Mouse (Mus musculus): Measurements from ENCODE around the gene Ajm1.
"Not testable (repeated sequence)": the region's sequence is repeated elsewhere in the genome, so short reads cannot be mapped to it uniquely, and the experiment has no call there.

Ajm1 gene

GRCm38 (mm10) chr2:25568473-25569019, 13.0 kb downstream of the Ajm1 start:
- DNase-seq (ENCODE audit: extremely low spot score, low read depth, low spot score) = no peak

- DNase-seq (ENCODE audit: extremely low spot score, low read depth, low spot score) = no peak
Observed at GRCm38 (mm10) chr2:25566558-25566957, 15.0 kb downstream of the Ajm1 start.

- no peak for DNase-seq (ENCODE audit: extremely low spot score, low read depth, low spot score)
Observed at GRCm38 (mm10) chr2:25565741-25566140, 15.8 kb downstream of the Ajm1 start.

- no peak for DNase-seq (ENCODE audit: extremely low spot score, low read depth, low spot score)
Observed at GRCm38 (mm10) chr2:25561946-25562345, 19.6 kb downstream of the Ajm1 start.

- no peak for DNase-seq (ENCODE audit: extremely low spot score, low read depth, low spot score)
Observed at GRCm38 (mm10) chr2:25560551-25560950, 21.0 kb downstream of the Ajm1 start.

GRCm38 (mm10) chr2:25558774-25559173, 22.8 kb downstream of the Ajm1 start:
- no peak for DNase-seq (ENCODE audit: extremely low spot score, low read depth, low spot score)

- DNase-seq (ENCODE audit: extremely low spot score, low read depth, low spot score) = no peak
Observed at GRCm38 (mm10) chr2:25557964-25558360, 23.6 kb downstream of the Ajm1 start.

GRCm38 (mm10) chr2:25557221-25557963, 24.2 kb downstream of the Ajm1 start, which contains the start of gene Edf1:
TSS of gene Edf1 (plus strand) at chr2:25557847.
- DNase-seq (ENCODE audit: extremely low spot score, low read depth, low spot score) = peak; percentile 49

- DNase-seq (ENCODE audit: extremely low spot score, low read depth, low spot score) = no peak
Observed at GRCm38 (mm10) chr2:25556296-25556695, 25.3 kb downstream of the Ajm1 start.

GRCm38 (mm10) chr2:25555479-25555878, 26.1 kb downstream of the Ajm1 start:
- not testable (repeated sequence) for DNase-seq (ENCODE audit: extremely low spot score, low read depth, low spot score)

- not testable (repeated sequence) for DNase-seq (ENCODE audit: extremely low spot score, low read depth, low spot score)
Observed at GRCm38 (mm10) chr2:25553171-25553786, 28.3 kb downstream of the Ajm1 start.

GRCm38 (mm10) chr2:25551186-25551585, 30.4 kb downstream of the Ajm1 start:
- no peak for DNase-seq (ENCODE audit: extremely low spot score, low read depth, low spot score)

GRCm38 (mm10) chr2:25549021-25549991, 32.3 kb downstream of the Ajm1 start:
- no peak for DNase-seq (ENCODE audit: extremely low spot score, low read depth, low spot score)

GRCm38 (mm10) chr2:25546811-25547491, 34.6 kb downstream of the Ajm1 start, which contains the start of gene Traf2:
TSS of gene Traf2 (minus strand) at chr2:25546940.
- DNase-seq (ENCODE audit: extremely low spot score, low read depth, low spot score) = peak; percentile 96

- DNase-seq (ENCODE audit: extremely low spot score, low read depth, low spot score) = no peak
Observed at GRCm38 (mm10) chr2:25545996-25546810, 35.4 kb downstream of the Ajm1 start.

- DNase-seq (ENCODE audit: extremely low spot score, low read depth, low spot score) = no peak
Observed at GRCm38 (mm10) chr2:25541644-25542367, 39.8 kb downstream of the Ajm1 start.

- no peak for DNase-seq (ENCODE audit: extremely low spot score, low read depth, low spot score)
Observed at GRCm38 (mm10) chr2:25540541-25540948, 41.0 kb downstream of the Ajm1 start.

GRCm38 (mm10) chr2:25536531-25536930, 45.0 kb downstream of the Ajm1 start:
- no peak for DNase-seq (ENCODE audit: extremely low spot score, low read depth, low spot score)

GRCm38 (mm10) chr2:25534866-25535182, 46.7 kb downstream of the Ajm1 start:
- no peak for DNase-seq (ENCODE audit: extremely low spot score, low read depth, low spot score)
